Mouse (Mus musculus) thymus, postnatal 0 days (tissue): ENCODE results near the gene Olfr1352. TPM values are rescaled to one million over a fixed set of nuclear protein-coding genes. Genes with fewer than 3 reads are reported as not detected.
"Not testable (repeated sequence)": the region's sequence is repeated elsewhere in the genome, so short reads cannot be mapped to it uniquely, and the experiment has no call there.

ENCODE experiments used
- DNase-seq: peaks from one replicate; pipeline ENCODE4 v3.0.0-alpha.2; 2015; ENCODE audit warnings: low spot score
- polyA plus RNA-seq: library from polyadenylated mRNA; unstranded; fragments of >200 nt; fragmentation: Nextera tagmentation; extraction: Ambion mirVana; gene quantifications from 2 replicates; pipeline ENCODE4 v1.2.1, GENCODE M21; 2015

The Olfr1352 gene
- polyA plus RNA-seq, result not detected in 2 replicates

GRCm38 (mm10) chr10:78980750-78981149 lies at the start of gene Olfr1352:
Gene Olfr1352 (plus strand): TSS chr10:78981050.
- no peak for DNase-seq

DNA sequence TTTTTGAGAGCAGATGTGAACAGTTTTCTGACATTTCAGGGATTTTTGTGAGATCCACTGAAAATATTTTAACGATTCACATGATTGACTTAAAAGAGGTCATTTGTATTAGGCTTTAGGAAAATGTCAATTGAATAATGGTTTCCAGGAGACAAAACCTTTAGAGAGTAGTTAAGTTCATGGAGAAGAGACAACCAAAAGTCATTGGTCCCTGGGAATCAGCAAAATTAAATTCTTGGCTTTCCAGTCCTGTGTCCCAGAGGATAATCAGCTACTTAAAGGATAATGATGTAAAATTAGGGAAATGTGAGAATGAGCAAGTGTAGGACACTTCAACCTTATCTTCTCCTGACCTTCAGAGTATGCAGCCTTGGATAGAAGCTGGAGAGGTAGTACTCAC lies 30.5 kb upstream of the Olfr1352 start, which contains the start of gene Olfr8:
Olfr8 (plus strand) TSS at position 301 of the 400 bp plus-strand sequence.
- not testable (repeated sequence) for DNase-seq

DNA sequence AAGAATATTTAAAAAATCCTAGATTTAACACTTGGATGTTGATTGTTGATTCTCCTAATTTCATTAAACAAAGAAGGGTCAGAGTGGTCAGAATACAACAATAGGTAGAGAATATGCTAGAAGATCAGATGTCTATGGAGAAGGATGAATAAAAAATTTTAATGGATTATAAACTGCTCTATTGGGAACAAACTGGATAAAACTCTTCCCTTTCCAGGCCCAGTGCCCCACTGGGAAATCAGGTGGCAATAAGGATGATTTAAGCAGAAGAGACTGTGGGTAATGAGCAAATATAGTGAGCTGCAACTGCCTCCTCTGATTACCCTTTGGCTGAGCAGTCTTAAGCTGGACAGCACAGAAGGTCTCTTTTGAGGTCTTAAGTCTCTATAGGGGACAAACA lies 17.8 kb upstream of the Olfr1352 start, which contains the start of gene Olfr1353:
Olfr1353 (plus strand) TSS at position 301 of the 400 bp plus-strand sequence.
- DNase-seq, result not testable (repeated sequence)

DNA sequence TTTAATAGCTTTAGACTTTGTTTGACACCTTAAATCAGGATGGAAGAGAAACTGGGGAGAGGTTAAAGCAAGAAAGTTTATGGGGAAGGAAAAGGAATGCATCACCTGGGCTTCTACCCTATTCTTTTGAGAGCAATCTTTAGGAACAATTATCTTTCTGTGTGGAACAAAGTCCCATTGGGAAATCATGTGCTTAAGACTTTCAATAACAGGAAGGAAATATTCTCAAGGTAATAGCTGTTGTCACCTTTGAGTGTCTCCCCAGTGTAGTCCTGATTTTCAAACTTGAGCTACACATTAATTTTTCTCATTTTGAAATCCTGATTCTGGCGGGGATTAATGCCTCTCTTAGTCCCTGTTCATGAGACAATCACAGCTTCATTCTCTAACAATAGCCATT lies 31.3 kb downstream of the Olfr1352 start, which contains the start of gene Olfr1351:
Olfr1351 (plus strand) TSS at position 301 of the 400 bp plus-strand sequence.
- DNase-seq, result no peak

GRCm38 (mm10) chr10:79028441-79028840 lies 47.6 kb downstream of the Olfr1352 start, which contains the start of gene Olfr57:
Gene Olfr57 (plus strand): TSS chr10:79028741.
- no peak for DNase-seq

Other genes with a start within 250 kb of the Olfr1352 start
- gene Ccdc105, start 228.0 kb upstream of the Olfr1352 start, polyA plus RNA-seq, result not detected in 2 replicates
- gene Slc1a6, start 200.6 kb upstream of the Olfr1352 start, polyA plus RNA-seq, result 0.09 and 0.14 TPM in 2 replicates
- not detected in 2 replicates for gene Olfr1356, start 128.9 kb upstream of the Olfr1352 start, polyA plus RNA-seq
- gene Olfr1355, start 105.5 kb upstream of the Olfr1352 start, polyA plus RNA-seq, result not detected in 2 replicates
- not detected in 2 replicates for gene Olfr1354, start 67.9 kb upstream of the Olfr1352 start, polyA plus RNA-seq
- gene Olfr8, start 30.4 kb upstream of the Olfr1352 start, polyA plus RNA-seq, result not detected in 2 replicates
- gene Olfr1353, start 17.7 kb upstream of the Olfr1352 start, polyA plus RNA-seq, result not detected in 2 replicates
- gene Olfr1351, start 31.4 kb downstream of the Olfr1352 start, polyA plus RNA-seq, result not detected in 2 replicates
- not detected in 2 replicates for gene Olfr57, start 47.7 kb downstream of the Olfr1352 start, polyA plus RNA-seq
- gene 2610008E11Rik, start 116.5 kb downstream of the Olfr1352 start, polyA plus RNA-seq, result 16.1 and 17.3 TPM in 2 replicates
- gene Vmn2r80, start 167.7 kb downstream of the Olfr1352 start, polyA plus RNA-seq, result not detected in 2 replicates